Mouse (Mus musculus) small intestine, adult 2 months (tissue): Measurements from ENCODE around the gene Zfp493. TPM values are rescaled to one million over a fixed set of nuclear protein-coding genes. Genes with fewer than 3 reads are reported as not detected.
"Not testable (repeated sequence)": the region's sequence is repeated elsewhere in the genome, so short reads cannot be mapped to it uniquely, and the experiment has no call there.

Experiments
- H3K27ac ChIP-seq: fragments of 200-500 bp; 2 replicates; pipeline ENCODE4 v1.5.1; 2012; ENCODE audit warnings: low read depth, low read length, control low read depth, inconsistent platforms; ENCODE audit not compliant: insufficient read depth
- H3K27me3 ChIP-seq: fragments of 200-500 bp; 2 replicates; pipeline ENCODE4 v1.6.1; 2012; ENCODE audit warnings: mild to moderate bottlenecking, moderate library complexity, low read length, inconsistent platforms; ENCODE audit not compliant: control insufficient read depth, insufficient read depth
- H3K36me3 ChIP-seq: fragments of 200-500 bp; 2 replicates; pipeline ENCODE4 v1.6.1; 2012; ENCODE audit warnings: mild to moderate bottlenecking, low read length, control low read depth, inconsistent platforms; ENCODE audit not compliant: control insufficient read depth, insufficient read depth
- H3K4me1 ChIP-seq: fragments of 200-500 bp; 2 replicates; pipeline ENCODE4 v1.6.1; 2012; ENCODE audit warnings: low read length, inconsistent platforms, mixed read lengths; ENCODE audit not compliant: control insufficient read depth, insufficient read depth, insufficient read length
- H3K4me3 ChIP-seq: fragments of 200-500 bp; 2 replicates; pipeline ENCODE4 v1.5.1; 2012; ENCODE audit warnings: low read depth, mild to moderate bottlenecking, control low read depth, inconsistent platforms, low read length, moderate library complexity
- CTCF ChIP-seq: fragments of 200-500 bp; IDR thresholded peaks from 2 replicates; pipeline ENCODE4 v1.5.1; 2012; ENCODE audit warnings: low read depth, mild to moderate bottlenecking, control low read depth, inconsistent platforms, low read length, moderate library complexity, mixed read lengths; ENCODE audit not compliant: insufficient replicate concordance, insufficient read length; ENCODE audit errors: extremely low read depth
- POLR2A ChIP-seq: fragments of 200-500 bp; IDR thresholded peaks from 2 replicates; pipeline ENCODE4 v1.6.1; 2012; ENCODE audit warnings: low read depth, mild to moderate bottlenecking, control low read depth, inconsistent platforms, low read length, moderate library complexity
- WGBS: fragments of 180-500 bp; shearing (Covaris S2); methylation state at CpG from one replicate; pipeline ENCODE4 v1.1.7; 2018; 5-methylcytosine and 5-hydroxymethylcytosine counted together
- polyA plus RNA-seq: library from polyadenylated mRNA; depleted of rRNA; stranded (reverse); fragments of >200 nt; gene quantifications from 2 replicates; pipeline ENCODE4 v1.2.3, GENCODE M21; 2012; rRNA removed

The Zfp493 gene
- 0.22 and 0.28 TPM in 2 replicates for polyA plus RNA-seq

GRCm38 (mm10) chr13:67779265-67780221 is at the start of gene Zfp493:
Gene Zfp493, plus strand, starts transcription at chr13:67779693.
- Histone ChIP-seq H3K27me3 (no peaks in the 10 kb centered on the region), H3K4me1 (peaks cover 4% of the 10 kb centered on the region; the same call in 1 of the 2 replicates), H3K36me3 (no peaks in the 10 kb centered on the region), H3K27ac (no peak within 1 kb of the TSS), H3K4me3 (peak within 1 kb of the TSS; percentile 82)
- 7% methylated on average over 26 of the region's 26 CpGs for WGBS
- TF ChIP-seq POLR2A (no peak), CTCF (no peak)

GRCm38 (mm10) chr13:67734391-67734790 is 45.1 kb upstream of the Zfp493 start:
- not testable (repeated sequence) for H3K27ac ChIP-seq, H3K4me1 ChIP-seq, H3K27me3 ChIP-seq, H3K4me3 ChIP-seq, H3K36me3 ChIP-seq
- WGBS = 94% methylated on average over 9 of the region's 9 CpGs

- Histone ChIP-seq H3K27me3 (no peaks in the 10 kb centered on the region), H3K36me3 (no peaks in the 10 kb centered on the region), H3K4me3 (no peak overlapping the region), H3K27ac (no peak overlapping the region), H3K4me1 (no peaks in the 10 kb centered on the region)
- 88% methylated on average over 3 of the region's 3 CpGs for WGBS
- no peak for TF ChIP-seq POLR2A
- TF ChIP-seq CTCF = no peak
These were observed 36.6 kb upstream of the Zfp493 start for GRCm38 (mm10) chr13:67742941-67743340.

DNA sequence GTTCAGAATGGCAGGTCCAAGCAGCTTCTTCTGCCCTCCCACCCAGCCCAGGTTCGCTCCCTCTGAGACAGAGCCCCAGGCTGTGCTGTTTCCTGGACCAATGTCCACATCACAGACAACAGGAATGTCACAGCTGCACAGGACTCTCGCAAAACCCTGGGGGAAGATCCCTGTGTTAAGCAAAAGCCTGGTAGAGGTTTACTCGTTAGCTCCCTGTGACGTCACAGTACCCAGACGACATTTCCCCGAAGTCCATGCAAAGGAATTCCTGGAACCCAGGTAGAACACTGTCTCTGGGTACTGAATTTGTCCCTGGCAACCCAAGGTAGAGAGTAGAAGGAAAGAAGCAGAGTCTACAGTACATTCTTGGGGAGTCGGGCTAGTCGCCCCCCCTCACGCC is 35.6 kb upstream of the Zfp493 start:
- H3K27ac ChIP-seq = no peak overlapping the region
- TF ChIP-seq CTCF (no peak), POLR2A (no peak)
- H3K27me3 ChIP-seq = no peaks in the 10 kb centered on the region
- no peak overlapping the region for H3K4me3 ChIP-seq
- H3K4me1 ChIP-seq = no peaks in the 10 kb centered on the region
- WGBS = 90% methylated on average over 9 of the region's 9 CpGs
- H3K36me3 ChIP-seq = peaks cover 3% of the 10 kb centered on the region; the same call in 1 of the 2 replicates

GRCm38 (mm10) chr13:67754333-67755306 is 24.9 kb upstream of the Zfp493 start, which contains the start of gene Zfp85:
Gene Zfp85, minus strand, starts transcription at chr13:67755228.
- Histone ChIP-seq H3K27me3 (no peaks in the 10 kb centered on the region), H3K27ac (peak within 1 kb of the TSS; percentile 66), H3K4me1 (peaks cover 4% of the 10 kb centered on the region; the same call in 1 of the 2 replicates), H3K36me3 (peaks cover 5% of the 10 kb centered on the region), H3K4me3 (peak within 1 kb of the TSS; percentile 70)
- 4% methylated on average over 24 of the region's 24 CpGs for WGBS
- TF ChIP-seq CTCF = no peak
- no peak for TF ChIP-seq POLR2A

DNA sequence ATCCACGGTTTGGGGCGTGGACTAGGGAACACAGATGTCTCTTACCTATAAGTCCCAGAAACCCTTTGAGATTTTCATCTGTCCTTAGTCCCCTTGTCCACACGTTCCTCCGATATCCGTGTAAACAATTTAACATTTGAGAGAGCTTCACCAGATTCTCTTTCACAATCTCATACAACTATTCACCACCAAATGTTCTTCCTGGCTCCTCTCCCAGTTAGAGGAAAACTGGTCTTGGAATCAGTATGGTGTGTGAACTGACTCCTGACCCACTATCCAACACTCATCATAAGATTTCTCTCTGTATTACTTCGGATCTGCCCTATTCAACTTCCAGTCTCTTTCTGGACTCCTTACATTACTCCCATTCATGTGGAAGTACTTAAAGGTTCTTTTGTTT is 23.7 kb upstream of the Zfp493 start:
- 73% methylated on average over 6 of the region's 6 CpGs for WGBS
- Histone ChIP-seq H3K36me3 (peaks cover 5% of the 10 kb centered on the region), H3K4me1 (peaks cover 4% of the 10 kb centered on the region; the same call in 1 of the 2 replicates), H3K4me3 (no peak overlapping the region), H3K27me3 (no peaks in the 10 kb centered on the region), H3K27ac (no peak overlapping the region)
- TF ChIP-seq POLR2A = no peak
- no peak for TF ChIP-seq CTCF
